Mouse (Mus musculus) intestine, embryonic 14.5 days (tissue): ENCODE data around the gene Lrrc4b. TPM values are rescaled to one million over a fixed set of nuclear protein-coding genes. Genes with fewer than 3 reads are reported as not detected.

ENCODE experiments used
- ATAC-seq: fragments of 200-750 bp; cut with Nextera tagmentation; replicated peaks from 2 replicates; pipeline ENCODE4 v1.8.0; 2017; ENCODE audit warnings: low read depth, moderate number of reproducible peaks, moderate TSS enrichment, moderate library complexity; ENCODE audit not compliant: low FRiP score, low TSS enrichment
- DNase-seq: peaks from one replicate; pipeline ENCODE4 v3.0.0-alpha.2; 2018; ENCODE audit warnings: low spot score
- H3K27ac ChIP-seq: fragments of 300-500 bp; sonication (generic); 2 replicates; pipeline ENCODE4 v1.5.1; 2014; ENCODE audit warnings: low read depth, mild to moderate bottlenecking, control low read depth
- H3K27me3 ChIP-seq: fragments of 300-500 bp; sonication (generic); replicated peaks from 2 replicates; pipeline ENCODE4 v1.6.1; 2014; ENCODE audit warnings: low read length, control low read depth; ENCODE audit not compliant: control insufficient read depth, insufficient read depth
- H3K36me3 ChIP-seq: fragments of 300-500 bp; sonication (generic); 2 replicates; pipeline ENCODE4 v1.6.1; 2014; ENCODE audit warnings: low read length, control low read depth; ENCODE audit not compliant: control insufficient read depth, insufficient read depth
- H3K4me1 ChIP-seq: fragments of 300-500 bp; sonication (generic); replicated peaks from 2 replicates; pipeline ENCODE4 v1.6.1; 2014; ENCODE audit warnings: low read length, control low read depth, mixed read lengths; ENCODE audit not compliant: control insufficient read depth, insufficient read depth
- H3K4me2 ChIP-seq: fragments of 300-500 bp; sonication (generic); 2 replicates; pipeline ENCODE4 v1.6.1; 2014; ENCODE audit warnings: low read length
- H3K4me3 ChIP-seq: fragments of 300-500 bp; sonication (generic); 2 replicates; pipeline ENCODE4 v1.5.1; 2014; ENCODE audit warnings: low read depth, low read length, control low read depth, mixed read lengths
- H3K9ac ChIP-seq: fragments of 300-500 bp; sonication (generic); 2 replicates; pipeline ENCODE4 v1.6.1; 2014; ENCODE audit warnings: mild to moderate bottlenecking, low read length
- H3K9me3 ChIP-seq: fragments of 300-500 bp; sonication (generic); 2 replicates; pipeline ENCODE4 v1.6.1; 2016; ENCODE audit warnings: low read length, control low read depth; ENCODE audit not compliant: control insufficient read depth
- WGBS: fragments of 180-500 bp; shearing (Covaris S2); extraction: QIAGEN DNeasy Blood & Tissue Kit; methylation state at CpG from one replicate; pipeline ENCODE4 v1.1.7; 2014; 5-methylcytosine and 5-hydroxymethylcytosine counted together
- polyA plus RNA-seq: library from polyadenylated mRNA; unstranded; fragments of >200 nt; fragmentation: Nextera tagmentation; extraction: Ambion mirVana; gene quantifications from 2 replicates; pipeline ENCODE4 v1.2.1, GENCODE M21; 2014

Gene Lrrc4b
- polyA plus RNA-seq, 1 experiment from 2014 or later = 1.3 TPM

DNA sequence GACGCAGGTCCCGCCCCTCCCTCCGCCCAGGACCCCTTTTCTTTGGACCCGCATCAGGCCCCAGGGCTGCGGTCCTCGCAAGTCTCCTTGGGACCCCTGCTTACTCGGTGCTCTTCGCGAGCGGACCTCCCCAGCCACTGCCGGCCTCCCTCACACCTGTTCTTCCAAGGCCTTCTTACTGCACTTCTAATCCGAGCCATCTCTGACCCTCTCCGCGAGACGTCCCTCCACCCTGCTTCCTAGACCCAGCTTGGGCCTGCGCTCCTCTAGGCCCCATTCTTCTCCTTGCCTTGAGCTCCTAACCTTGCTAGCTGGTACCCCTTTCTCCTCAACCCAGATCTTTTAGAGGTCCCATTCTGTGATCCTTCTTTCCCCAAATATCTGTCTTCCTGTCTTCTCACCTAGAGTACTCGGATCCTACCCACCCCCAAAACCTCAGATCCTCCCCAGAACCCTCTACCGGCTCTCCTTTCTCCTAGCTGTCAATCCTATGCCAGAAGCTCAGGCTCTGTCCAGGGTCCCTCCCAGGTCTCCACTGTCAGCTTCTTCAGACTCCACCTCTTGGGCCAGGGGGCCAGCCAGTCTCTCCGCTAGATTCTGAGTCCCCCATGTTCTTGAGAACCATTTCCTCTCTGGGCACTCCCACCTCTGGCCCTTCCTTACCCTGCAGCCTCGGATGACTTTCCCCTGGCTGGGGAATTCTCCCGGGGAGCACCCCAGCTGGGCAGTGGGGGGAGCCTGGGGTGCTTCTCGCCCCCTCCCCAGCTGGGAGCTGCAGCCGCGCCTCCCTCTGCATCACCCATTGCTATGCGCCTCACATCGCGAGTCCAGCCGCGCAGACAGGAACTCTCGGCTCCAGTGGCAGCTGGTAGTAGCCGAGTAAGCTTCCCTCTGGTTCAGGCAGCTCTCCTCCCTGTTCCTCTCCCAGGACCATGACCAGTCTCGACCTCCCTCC is 993 bp downstream of the Lrrc4b start:
- Histone ChIP-seq H3K27ac (no peak overlapping the region), H3K27me3 (peaks cover 62% of the 10 kb centered on the region), H3K9ac (no peak overlapping the region), H3K4me2 (peak overlapping the region; percentile 64), H3K4me3 (peak overlapping the region; percentile 43), H3K4me1 (0 out of 2 replicates have a peak, but pooled peaks cover 4% of the 10 kb centered on the region), H3K36me3 (no peaks in the 10 kb centered on the region), H3K9me3 (no peaks in the 10 kb centered on the region)
- ATAC-seq (no peak), DNase-seq (no peak)
- WGBS = 2% methylated on average over 29 of the region's 32 CpGs

- 0 out of 2 replicates have a peak, but pooled peaks cover 4% of the 10 kb centered on the region for H3K4me1 ChIP-seq
- no peak for ATAC-seq
- H3K27ac ChIP-seq = no peak overlapping the region
- H3K9ac ChIP-seq = no peak overlapping the region
- H3K9me3 ChIP-seq = no peaks in the 10 kb centered on the region
- DNase-seq = no peak
- H3K4me3 ChIP-seq = no peak overlapping the region
- no peaks in the 10 kb centered on the region for H3K36me3 ChIP-seq
- WGBS = 77% methylated on average over 6 of the region's 6 CpGs
- H3K4me2 ChIP-seq = no peak overlapping the region
- H3K27me3 ChIP-seq = peaks cover 54% of the 10 kb centered on the region
These were observed 3.7 kb downstream of the Lrrc4b start for GRCm38 (mm10) chr7:44432550-44432949.

DNA sequence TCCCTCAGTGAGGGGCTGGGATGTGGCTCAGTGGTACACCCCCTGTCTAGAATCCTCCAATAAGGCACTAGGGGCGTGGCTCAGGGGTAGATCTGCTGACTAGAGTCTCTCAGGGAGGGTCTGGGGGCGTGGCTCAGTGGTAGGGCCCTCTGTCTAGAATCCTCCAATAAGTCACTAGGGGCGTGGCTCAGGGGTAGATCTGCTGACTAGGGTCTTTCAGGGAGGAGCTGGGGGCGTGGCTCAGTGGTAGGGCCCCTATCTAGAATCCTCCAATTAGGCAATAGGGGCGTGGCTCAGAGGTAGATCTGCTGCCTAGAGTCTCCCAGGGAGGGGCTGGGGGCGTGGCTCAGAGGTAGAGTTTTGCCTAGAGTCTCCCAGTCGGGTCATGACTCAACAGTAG is 4.6 kb downstream of the Lrrc4b start:
- Histone ChIP-seq H3K9ac (no peak overlapping the region), H3K27ac (no peak overlapping the region), H3K4me2 (no peak overlapping the region), H3K36me3 (no peaks in the 10 kb centered on the region), H3K4me1 (0 out of 2 replicates have a peak, but pooled peaks cover 4% of the 10 kb centered on the region), H3K9me3 (no peaks in the 10 kb centered on the region), H3K4me3 (no peak overlapping the region), H3K27me3 (peaks cover 46% of the 10 kb centered on the region)
- DNase-seq (no peak), ATAC-seq (peak; percentile 34; the same call in 1 of the 2 replicates)
- WGBS = 3% methylated on average over 7 of the region's 7 CpGs

- Histone ChIP-seq H3K4me1 (0 out of 2 replicates have a peak, but pooled peaks cover 2% of the 10 kb centered on the region), H3K4me3 (no peak overlapping the region), H3K27me3 (peaks cover 43% of the 10 kb centered on the region), H3K4me2 (no peak overlapping the region), H3K9me3 (no peaks in the 10 kb centered on the region), H3K36me3 (no peaks in the 10 kb centered on the region), H3K27ac (no peak overlapping the region), H3K9ac (no peak overlapping the region)
- DNase-seq = no peak
- 70% methylated on average over 9 of the region's 9 CpGs for WGBS
- no peak for ATAC-seq
These were observed 5.3 kb downstream of the Lrrc4b start for GRCm38 (mm10) chr7:44434089-44434488.

DNA sequence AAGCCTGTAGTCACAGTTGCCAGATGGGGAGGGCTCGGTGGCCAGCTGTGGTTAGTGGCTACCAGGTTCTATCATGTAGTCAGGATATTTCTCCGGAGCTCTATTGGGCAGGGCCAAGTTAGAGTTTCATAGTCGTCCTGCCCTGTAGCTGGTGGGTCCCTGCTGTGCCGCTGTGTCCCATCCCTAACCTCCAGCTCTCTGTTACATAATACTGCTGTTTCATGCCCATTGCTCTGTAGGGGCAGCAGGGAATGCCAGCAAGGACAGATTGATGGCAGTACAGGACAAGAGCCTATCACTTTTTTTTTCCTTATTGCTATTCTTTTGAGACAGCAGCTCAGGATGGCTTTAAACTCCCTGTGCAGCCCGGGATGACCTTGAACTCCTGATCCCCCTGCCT is 7.0 kb downstream of the Lrrc4b start:
- Histone ChIP-seq H3K4me3 (no peak overlapping the region), H3K27me3 (peaks cover 43% of the 10 kb centered on the region), H3K36me3 (no peaks in the 10 kb centered on the region), H3K4me1 (no peaks in the 10 kb centered on the region), H3K9me3 (no peaks in the 10 kb centered on the region), H3K27ac (no peak overlapping the region), H3K9ac (no peak overlapping the region), H3K4me2 (no peak overlapping the region)
- DNase-seq (no peak), ATAC-seq (no peak)
- 70% methylated on average over 5 of the region's 5 CpGs for WGBS

DNA sequence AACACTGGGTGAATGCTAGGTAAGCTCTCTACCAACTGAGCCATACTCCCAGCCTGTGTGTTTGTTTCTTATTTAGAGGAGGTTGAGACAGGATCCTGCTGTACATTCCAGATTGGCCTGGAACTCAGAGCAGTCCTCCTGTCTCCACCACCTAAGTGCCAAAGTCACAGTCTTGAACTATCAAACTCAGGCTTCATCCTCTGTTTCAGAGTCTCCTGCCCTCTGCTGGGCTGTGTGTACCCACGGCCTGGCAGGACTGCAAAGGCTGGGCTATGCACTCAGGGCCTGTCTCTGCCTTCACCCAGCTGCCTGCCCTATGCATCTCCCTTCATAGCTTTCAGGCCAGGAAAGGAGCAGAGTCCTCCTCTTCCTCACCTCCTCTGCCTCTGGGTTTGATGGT is 7.4 kb downstream of the Lrrc4b start:
- no peak overlapping the region for H3K9ac ChIP-seq
- no peak overlapping the region for H3K4me2 ChIP-seq
- H3K27ac ChIP-seq = no peak overlapping the region
- H3K9me3 ChIP-seq = no peaks in the 10 kb centered on the region
- no peak overlapping the region for H3K4me3 ChIP-seq
- 28% methylated on average over 1 of the region's 1 CpGs for WGBS
- H3K27me3 ChIP-seq = peaks cover 43% of the 10 kb centered on the region
- H3K36me3 ChIP-seq = no peaks in the 10 kb centered on the region
- ATAC-seq = no peak
- H3K4me1 ChIP-seq = no peaks in the 10 kb centered on the region
- no peak for DNase-seq

- Histone ChIP-seq H3K36me3 (no peaks in the 10 kb centered on the region), H3K4me3 (no peak overlapping the region), H3K4me2 (no peak overlapping the region), H3K4me1 (no peaks in the 10 kb centered on the region), H3K27ac (no peak overlapping the region), H3K9me3 (no peaks in the 10 kb centered on the region), H3K27me3 (peaks cover 43% of the 10 kb centered on the region), H3K9ac (no peak overlapping the region)
- DNase-seq (no peak), ATAC-seq (no peak)
- WGBS = 68% methylated on average over 1 of the region's 1 CpGs
These were observed 8.4 kb downstream of the Lrrc4b start for GRCm38 (mm10) chr7:44437188-44437587.

GRCm38 (mm10) chr7:44437933-44438332 is 9.1 kb downstream of the Lrrc4b start:
- no peak overlapping the region for H3K4me2 ChIP-seq
- H3K9ac ChIP-seq = no peak overlapping the region
- no peaks in the 10 kb centered on the region for H3K9me3 ChIP-seq
- no peaks in the 10 kb centered on the region for H3K36me3 ChIP-seq
- H3K4me1 ChIP-seq = no peaks in the 10 kb centered on the region
- DNase-seq (no peak), ATAC-seq (no peak)
- H3K4me3 ChIP-seq = no peak overlapping the region
- peaks cover 46% of the 10 kb centered on the region for H3K27me3 ChIP-seq
- no peak overlapping the region for H3K27ac ChIP-seq
- 72% methylated on average over 8 of the region's 8 CpGs for WGBS

DNA sequence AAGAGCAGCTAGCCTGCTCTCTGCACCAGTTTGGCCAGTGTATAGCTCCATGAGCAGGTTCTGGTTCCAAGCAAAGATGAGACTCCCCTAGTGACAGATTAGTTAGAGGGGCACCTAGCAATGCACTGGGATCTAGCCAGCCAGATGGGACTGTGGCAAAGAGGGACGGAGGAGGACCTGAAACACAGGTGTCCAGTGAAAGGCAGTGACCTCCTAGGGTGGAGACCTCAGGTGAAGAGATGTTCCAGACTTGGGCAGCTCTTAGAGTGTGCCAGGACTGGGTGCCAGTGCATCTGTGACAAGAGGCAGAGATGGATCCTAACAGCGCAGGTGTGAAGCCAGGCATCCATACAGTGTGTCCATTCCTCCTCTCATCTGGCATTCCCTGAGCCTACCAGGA is 10.9 kb downstream of the Lrrc4b start:
- Histone ChIP-seq H3K4me1 (no peaks in the 10 kb centered on the region), H3K27me3 (peaks cover 57% of the 10 kb centered on the region), H3K9me3 (no peaks in the 10 kb centered on the region), H3K27ac (no peak overlapping the region), H3K9ac (no peak overlapping the region), H3K4me3 (no peak overlapping the region), H3K36me3 (no peaks in the 10 kb centered on the region), H3K4me2 (no peak overlapping the region)
- ATAC-seq = no peak
- DNase-seq = no peak
- WGBS = 72% methylated on average over 2 of the region's 2 CpGs
